Mouse (Mus musculus) gastrocnemius, postnatal 36 days (tissue): ENCODE measurements around the gene Kif15. TPM values are rescaled to one million over a fixed set of nuclear protein-coding genes. Genes with fewer than 3 reads are reported as not detected.

Experiments used
- total RNA-seq, 2 experiments: library from RNA; stranded (reverse); gene quantifications; 2 replicates each; pipeline ENCODE4 v1.2.3; 2021

The Kif15 gene
- total RNA-seq, 2 experiments from 2014 or later, result 0.36 to 0.52 TPM

Other genes with a start within 250 kb of the Kif15 start
- gene Topaz1, start 203.7 kb upstream of the Kif15 start, total RNA-seq, result not detected
- gene Tcaim, start 145.5 kb upstream of the Kif15 start, total RNA-seq, result 10 to 100 TPM; 22.4 to 26.4 TPM
- not detected for gene Gm35549, start 107.0 kb upstream of the Kif15 start, total RNA-seq
- 10 to 100 TPM; 27.6 to 35.0 TPM for gene Zfp445, start 85.0 kb upstream of the Kif15 start, total RNA-seq
- gene Zkscan7, start 65.4 kb upstream of the Kif15 start, total RNA-seq, result 1 to 10 TPM; 3.3 to 3.4 TPM
- gene Zfp105, start 28.0 kb upstream of the Kif15 start, total RNA-seq, result 1 to 10 TPM in 1 of 2 experiments, under 1 TPM in 1; 0.84 to 1.0 TPM
- 1 to 10 TPM; 7.6 to 8.5 TPM for gene 1110059G10Rik, start within 50 bp of the Kif15 start, total RNA-seq
- gene Tmem42, start 70.3 kb downstream of the Kif15 start, total RNA-seq, result 10 to 100 TPM in 1 of 2 experiments, 1 to 10 TPM in 1; 9.2 to 10.6 TPM
- not detected for gene Tgm4, start 83.7 kb downstream of the Kif15 start, total RNA-seq
- 10 to 100 TPM; 47.5 to 56.3 TPM for gene Zdhhc3, start 162.2 kb downstream of the Kif15 start, total RNA-seq
- 10 to 100 TPM; 16.6 to 19.7 TPM for gene Exosc7, start 162.2 kb downstream of the Kif15 start, total RNA-seq
- 10 to 100 TPM; 36.8 to 42.0 TPM for gene Clec3b, start 199.9 kb downstream of the Kif15 start, total RNA-seq